Mouse (Mus musculus) fibroblast of lung, adult 2 months (primary cell): ENCODE measurements around the gene Olfr873.
"Not testable (repeated sequence)": the region's sequence is repeated elsewhere in the genome, so short reads cannot be mapped to it uniquely, and the experiment has no call there.

ENCODE experiments used
- DNase-seq: peaks from one replicate; pipeline ENCODE4 v3.0.0-alpha.2; 2011; ENCODE audit warnings: low read depth

Gene Olfr873

GRCm38 (mm10) chr9:20298232-20298631 lies at the start of gene Olfr873:
Olfr873 (plus strand) TSS chr9:20298532.
- no peak for DNase-seq

- no peak for DNase-seq
These were observed 16.3 kb upstream of the Olfr873 start, which contains the start of gene Olfr39 for GRCm38 (mm10) chr9:20282051-20282450. Olfr39 (plus strand) TSS chr9:20282351.

- DNase-seq, result not testable (repeated sequence)
These were observed 2.8 kb upstream of the Olfr873 start for GRCm38 (mm10) chr9:20295562-20295961.

GRCm38 (mm10) chr9:20335994-20336393 lies 37.7 kb downstream of the Olfr873 start, which contains the start of gene Olfr18:
Olfr18 (minus strand) TSS chr9:20336094.
- DNase-seq, result no peak

GRCm38 (mm10) chr9:20348501-20348900 lies 50.2 kb downstream of the Olfr873 start:
- DNase-seq, result no peak
